Mouse (Mus musculus) E14TG2a.4 (cell line): Measurements from ENCODE around the gene Pigq.
A peak's percentile ranks its signal among the peaks of the same experiment; 100 is the strongest.

Experiments used
- H3K27me3 ChIP-seq: 2 replicates; pipeline ENCODE4 v1.6.1; 2014; ENCODE audit warnings: low read length, control low read depth; ENCODE audit not compliant: insufficient read depth
- H3K36me3 ChIP-seq: 2 replicates; pipeline ENCODE4 v1.6.1; 2014; ENCODE audit warnings: low read length, control low read depth; ENCODE audit not compliant: insufficient read depth
- H3K4me1 ChIP-seq: replicated peaks from 2 replicates; pipeline ENCODE4 v1.6.1; 2014; ENCODE audit warnings: low read depth, low read length, control low read depth
- H3K4me3 ChIP-seq: replicated peaks from 2 replicates; pipeline ENCODE4 v1.5.1; 2014; ENCODE audit warnings: mild to moderate bottlenecking, low read length
- H3K9me3 ChIP-seq: 2 replicates; pipeline ENCODE4 v1.6.1; 2014; ENCODE audit warnings: low read length, control low read depth
- CTCF ChIP-seq: conservative IDR thresholded peaks from 2 replicates; pipeline ENCODE4 v1.5.1; 2014; ENCODE audit warnings: low read length
- NANOG ChIP-seq: IDR thresholded peaks from 2 replicates; pipeline ENCODE4 v1.6.1; 2014; ENCODE audit warnings: borderline replicate concordance, low read length, mixed read lengths
- POU5F1 ChIP-seq: IDR thresholded peaks from 2 replicates; pipeline ENCODE4 v1.6.1; 2014; ENCODE audit warnings: low read length, borderline replicate concordance

The Pigq gene

GRCm38 (mm10) chr17:25919786-25920642 is 24.7 kb downstream of the Pigq start:
- peaks cover 30% of the 10 kb centered on the region for H3K36me3 ChIP-seq
- no peak for TF ChIP-seq NANOG
- no peak for TF ChIP-seq POU5F1
- TF ChIP-seq CTCF, result no peak
- no peaks in the 10 kb centered on the region for H3K9me3 ChIP-seq
- H3K4me3 ChIP-seq, result peak overlapping the region; percentile 98
- peaks cover 29% of the 10 kb centered on the region for H3K4me1 ChIP-seq
- H3K27me3 ChIP-seq, result no peaks in the 10 kb centered on the region

GRCm38 (mm10) chr17:25919144-25919785 is 25.5 kb downstream of the Pigq start, which contains the start of gene Rab40c:
Gene Rab40c, minus strand, starts transcription at chr17:25919727.
- H3K36me3 ChIP-seq, result peaks cover 32% of the 10 kb centered on the region
- no peaks in the 10 kb centered on the region for H3K27me3 ChIP-seq
- TF ChIP-seq NANOG (no peak), POU5F1 (no peak), CTCF (no peak)
- H3K9me3 ChIP-seq, result no peaks in the 10 kb centered on the region
- H3K4me1 ChIP-seq, result peaks cover 37% of the 10 kb centered on the region
- peak within 1 kb of the TSS; percentile 98 for H3K4me3 ChIP-seq

GRCm38 (mm10) chr17:25918037-25918750 is 26.5 kb downstream of the Pigq start:
- Histone ChIP-seq H3K4me1 (peaks cover 48% of the 10 kb centered on the region), H3K36me3 (peaks cover 38% of the 10 kb centered on the region), H3K27me3 (no peaks in the 10 kb centered on the region), H3K4me3 (peak overlapping the region; percentile 98), H3K9me3 (no peaks in the 10 kb centered on the region)
- TF ChIP-seq POU5F1, result no peak
- TF ChIP-seq NANOG, result no peak
- no peak for TF ChIP-seq CTCF

- Histone ChIP-seq H3K9me3 (no peaks in the 10 kb centered on the region), H3K4me1 (peaks cover 55% of the 10 kb centered on the region), H3K27me3 (no peaks in the 10 kb centered on the region), H3K4me3 (no peak overlapping the region), H3K36me3 (peaks cover 45% of the 10 kb centered on the region)
- TF ChIP-seq POU5F1 (no peak), CTCF (no peak), NANOG (no peak)
Measured at GRCm38 (mm10) chr17:25916931-25917647, 27.6 kb downstream of the Pigq start.

GRCm38 (mm10) chr17:25914295-25914694 is 30.4 kb downstream of the Pigq start:
- TF ChIP-seq NANOG (no peak), POU5F1 (no peak), CTCF (no peak)
- Histone ChIP-seq H3K4me3 (no peak overlapping the region), H3K36me3 (peaks cover 56% of the 10 kb centered on the region), H3K9me3 (no peaks in the 10 kb centered on the region), H3K4me1 (peaks cover 57% of the 10 kb centered on the region), H3K27me3 (no peaks in the 10 kb centered on the region)

GRCm38 (mm10) chr17:25913877-25914275 is 30.9 kb downstream of the Pigq start:
- Histone ChIP-seq H3K36me3 (peaks cover 56% of the 10 kb centered on the region), H3K27me3 (no peaks in the 10 kb centered on the region), H3K4me3 (no peak overlapping the region), H3K4me1 (peaks cover 57% of the 10 kb centered on the region), H3K9me3 (no peaks in the 10 kb centered on the region)
- no peak for TF ChIP-seq NANOG
- no peak for TF ChIP-seq CTCF
- no peak for TF ChIP-seq POU5F1

- Histone ChIP-seq H3K9me3 (no peaks in the 10 kb centered on the region), H3K36me3 (peaks cover 56% of the 10 kb centered on the region), H3K4me1 (peaks cover 51% of the 10 kb centered on the region), H3K27me3 (no peaks in the 10 kb centered on the region), H3K4me3 (no peak overlapping the region)
- TF ChIP-seq POU5F1, result no peak
- no peak for TF ChIP-seq NANOG
- TF ChIP-seq CTCF, result no peak
Measured at GRCm38 (mm10) chr17:25913186-25913876, 31.4 kb downstream of the Pigq start.
